Mouse (Mus musculus): ENCODE measurements around the gene Sema4b. TPM values are rescaled to one million over a fixed set of nuclear protein-coding genes. Genes with fewer than 3 reads are reported as not detected.

The Sema4b gene
- total and polyA plus RNA-seq, 3 experiments, result 10.9 to 17.3 TPM; not detected in 1

- Histone ChIP-seq H3K4me1 (ENCODE audit: control insufficient read depth in 1 of 2, insufficient read depth in 2 of 2, low read length in 2 of 2) (no peaks in the 10 kb centered on the region), H3K4me3 (ENCODE audit: control insufficient read depth in 1 of 2, insufficient read depth in 1 of 2, low read depth in 2 of 2, low read length in 2 of 2) (no peak overlapping the region), H3K79me2 (ENCODE audit: control insufficient read depth, insufficient read depth, low read length, poor library complexity) (no peaks in the 10 kb centered on the region), H3K36me3 (ENCODE audit: control insufficient read depth in 1 of 2, insufficient read depth in 2 of 2, low read length in 2 of 2) (peaks cover 0 to 12% of the 10 kb centered on the region in 2 experiments; a peak in 2 of 4 replicates), H3K27me3 (ENCODE audit: control insufficient read depth in 1 of 2, insufficient read depth in 2 of 2, low read length in 2 of 2) (no peaks in the 10 kb centered on the region), H3K27ac (ENCODE audit: control insufficient read depth, low read depth, low read length) (no peak overlapping the region), H3K9me3 (replicated peaks; ENCODE audit: insufficient read depth, low read length) (no peaks in the 10 kb centered on the region), H3K9ac (ENCODE audit: control insufficient read depth, low read depth, low read length, poor library complexity, severe bottlenecking) (no peak overlapping the region)
- no peak for DNase-seq (ENCODE audit: low read depth, low spot score)
- no peak for TF ChIP-seq MAX (IDR thresholded peaks at IDR 0.05; ENCODE audit: low read length)
- TF ChIP-seq ZC3H11A (IDR thresholded peaks at IDR 0.05; ENCODE audit: low read depth, low read length), result no peak
- no peak for TF ChIP-seq ZMIZ1 (IDR thresholded peaks at IDR 0.05; ENCODE audit: low read depth, low read length)
- TF ChIP-seq NRF1 (IDR thresholded peaks at IDR 0.05; ENCODE audit: insufficient read depth, low read depth, low read length, poor library complexity, severe bottlenecking), result no peak
- no peak for TF ChIP-seq POLR2AphosphoS5 (IDR thresholded peaks at IDR 0.05; ENCODE audit: borderline replicate concordance, low read depth, low read length)
- TF ChIP-seq BHLHE40 (IDR thresholded peaks at IDR 0.05; ENCODE audit: borderline replicate concordance, low read depth, low read length), result no peak
- no peak for TF ChIP-seq MAZ (IDR thresholded peaks at IDR 0.05; ENCODE audit: low read depth, low read length)
- no peak for TF ChIP-seq NELFE (IDR thresholded peaks at IDR 0.05; ENCODE audit: low read depth, low read length)
- no peak for TF ChIP-seq HCFC1 (IDR thresholded peaks at IDR 0.05; ENCODE audit: low read depth, low read length)
- TF ChIP-seq SMC3 (IDR thresholded peaks at IDR 0.05; ENCODE audit: low read depth, low read length), result no peak
- TF ChIP-seq USF1 (IDR thresholded peaks at IDR 0.05; ENCODE audit: low read depth, low read length), result no peak
- no peak for TF ChIP-seq MAFK (IDR thresholded peaks at IDR 0.05; ENCODE audit: borderline replicate concordance, low read depth, low read length)
- TF ChIP-seq MYC (IDR thresholded peaks at IDR 0.05; ENCODE audit: low read depth, low read length), result no peak
- TF ChIP-seq E2F4 (IDR thresholded peaks at IDR 0.05; ENCODE audit: borderline replicate concordance, low read depth, low read length), result no peak
Measured at GRCm38 (mm10) chr7:80221179-80221750, 34.6 kb downstream of the Sema4b start.

- peaks cover 0 to 2% of the 10 kb centered on the region in 2 experiments; a peak in 2 of 4 replicates for H3K36me3 ChIP-seq (ENCODE audit: control insufficient read depth in 1 of 2, insufficient read depth in 2 of 2, low read length in 2 of 2)
- no peaks in the 10 kb centered on the region for H3K9me3 ChIP-seq (replicated peaks; ENCODE audit: insufficient read depth, low read length)
- no peak overlapping the region for H3K4me3 ChIP-seq (ENCODE audit: control insufficient read depth in 1 of 2, insufficient read depth in 1 of 2, low read depth in 2 of 2, low read length in 2 of 2)
- DNase-seq (ENCODE audit: low read depth, low spot score), result no peak
- H3K4me1 ChIP-seq (ENCODE audit: control insufficient read depth in 1 of 2, insufficient read depth in 2 of 2, low read length in 2 of 2), result 0 out of 4 replicates have a peak, but pooled peaks cover 0 to 5% of the 10 kb centered on the region in 2 experiments
- TF ChIP-seq ZNF384 (IDR thresholded peaks at IDR 0.05; ENCODE audit: low read depth, low read length) (no peak), CTCF (IDR thresholded peaks at IDR 0.05 in 2 of 3, conservative IDR thresholded peaks at IDR 0.05 in 1 of 3; ENCODE audit: control insufficient read depth in 1 of 3, insufficient read depth in 1 of 3, low read depth in 2 of 3, low read length in 3 of 3, poor library complexity in 1 of 3, severe bottlenecking in 1 of 3) (peak; percentile 35 to 56 (median 45); a peak in 5 of 6 replicates)
- H3K9ac ChIP-seq (ENCODE audit: control insufficient read depth, low read depth, low read length, poor library complexity, severe bottlenecking), result no peak overlapping the region
- no peaks in the 10 kb centered on the region for H3K27me3 ChIP-seq (ENCODE audit: control insufficient read depth in 1 of 2, insufficient read depth in 2 of 2, low read length in 2 of 2)
- H3K79me2 ChIP-seq (ENCODE audit: control insufficient read depth, insufficient read depth, low read length, poor library complexity), result no peaks in the 10 kb centered on the region
- H3K27ac ChIP-seq (ENCODE audit: control insufficient read depth, low read depth, low read length), result no peak overlapping the region
Measured at GRCm38 (mm10) chr7:80227065-80227464, 40.4 kb downstream of the Sema4b start.

Measured in MEL (cell line).